Mouse (Mus musculus) olfactory bulb, adult 2 months (tissue): ENCODE measurements around the gene Hexim2. TPM values are rescaled to one million over a fixed set of nuclear protein-coding genes. Genes with fewer than 3 reads are reported as not detected.

ENCODE experiments used
- H3K27ac ChIP-seq: fragments of 200-500 bp; 2 replicates; pipeline ENCODE4 v1.5.1; 2012; ENCODE audit warnings: low read depth, low read length; ENCODE audit not compliant: insufficient read depth
- H3K4me1 ChIP-seq: fragments of 200-500 bp; 2 replicates; pipeline ENCODE4 v1.6.1; 2012; ENCODE audit warnings: low read length; ENCODE audit not compliant: control insufficient read depth, insufficient read depth
- H3K4me3 ChIP-seq: fragments of 200-500 bp; 2 replicates; pipeline ENCODE4 v1.5.1; 2012; ENCODE audit warnings: mild to moderate bottlenecking, low read depth, low read length, moderate library complexity; ENCODE audit not compliant: insufficient read depth
- CTCF ChIP-seq: fragments of 200-500 bp; IDR thresholded peaks from 2 replicates; pipeline ENCODE4 v1.5.1; 2012; ENCODE audit warnings: low read depth, mild to moderate bottlenecking, low read length, moderate library complexity; ENCODE audit not compliant: insufficient read depth
- POLR2A ChIP-seq: fragments of 200-500 bp; IDR thresholded peaks from 2 replicates; pipeline ENCODE4 v1.6.1; 2012; ENCODE audit warnings: mild to moderate bottlenecking, low read depth, low read length, moderate library complexity; ENCODE audit not compliant: insufficient read depth
- WGBS: fragments of 180-500 bp; shearing (Covaris S2); methylation state at CpG from one replicate; pipeline ENCODE4 v1.1.7; 2018; 5-methylcytosine and 5-hydroxymethylcytosine counted together
- polyA plus RNA-seq: library from polyadenylated mRNA; stranded (reverse); fragments of >200 nt; gene quantifications from 2 replicates; pipeline ENCODE4 v1.2.4, GENCODE M21; 2012; ENCODE audit warnings: low replicate concordance; ENCODE audit not compliant: missing spikeins, insufficient read depth, insufficient read length

Hexim2 gene
- polyA plus RNA-seq, 1 experiment: not detected

- Histone ChIP-seq H3K4me1 (peaks cover 28% of the 10 kb centered on the region), H3K27ac (no peak overlapping the region), H3K4me3 (peak overlapping the region; percentile 79)
- WGBS: 38% methylated on average over 3 of the region's 3 CpGs
- TF ChIP-seq CTCF: no peak
- no peak for TF ChIP-seq POLR2A
These were observed 37.9 kb downstream of the Hexim2 start for GRCm38 (mm10) chr11:103170111-103170493.

GRCm38 (mm10) chr11:103170494-103171285 lies 38.5 kb downstream of the Hexim2 start, which contains the start of gene Fmnl1:
TSS of gene Fmnl1 (plus strand) at chr11:103171107.
- Histone ChIP-seq H3K4me3 (peak within 1 kb of the TSS; percentile 79), H3K4me1 (peaks cover 29% of the 10 kb centered on the region), H3K27ac (no peak within 1 kb of the TSS)
- WGBS: 1% methylated on average over 77 of the region's 84 CpGs
- no peak for TF ChIP-seq CTCF
- TF ChIP-seq POLR2A: no peak

- Histone ChIP-seq H3K4me1 (peaks cover 31% of the 10 kb centered on the region), H3K4me3 (peak overlapping the region; percentile 79), H3K27ac (no peak overlapping the region)
- 2% methylated on average over 23 of the region's 23 CpGs for WGBS
- TF ChIP-seq POLR2A (no peak), CTCF (no peak)
These were observed 39.0 kb downstream of the Hexim2 start for GRCm38 (mm10) chr11:103171286-103171620.

GRCm38 (mm10) chr11:103171703-103172391 lies 39.6 kb downstream of the Hexim2 start:
- 52% methylated on average over 9 of the region's 9 CpGs for WGBS
- no peak for TF ChIP-seq CTCF
- no peak for TF ChIP-seq POLR2A
- no peak overlapping the region for H3K27ac ChIP-seq
- peak overlapping the region; percentile 79 for H3K4me3 ChIP-seq
- peaks cover 31% of the 10 kb centered on the region for H3K4me1 ChIP-seq

GRCm38 (mm10) chr11:103172392-103173040 lies 40.3 kb downstream of the Hexim2 start:
- TF ChIP-seq CTCF (no peak), POLR2A (no peak)
- Histone ChIP-seq H3K27ac (no peak overlapping the region), H3K4me1 (peaks cover 31% of the 10 kb centered on the region), H3K4me3 (peak overlapping the region; percentile 79)
- 78% methylated on average over 6 of the region's 6 CpGs for WGBS

- no peak overlapping the region for H3K27ac ChIP-seq
- 87% methylated on average over 7 of the region's 7 CpGs for WGBS
- no peak overlapping the region for H3K4me3 ChIP-seq
- peaks cover 31% of the 10 kb centered on the region for H3K4me1 ChIP-seq
- TF ChIP-seq POLR2A (no peak), CTCF (no peak)
These were observed 41.0 kb downstream of the Hexim2 start for GRCm38 (mm10) chr11:103173041-103173770.

GRCm38 (mm10) chr11:103173771-103174344 lies 41.6 kb downstream of the Hexim2 start:
- WGBS: 95% methylated on average over 11 of the region's 11 CpGs
- Histone ChIP-seq H3K4me1 (peaks cover 31% of the 10 kb centered on the region), H3K4me3 (no peak overlapping the region), H3K27ac (no peak overlapping the region)
- TF ChIP-seq CTCF (no peak), POLR2A (no peak)

- Histone ChIP-seq H3K4me3 (no peak overlapping the region), H3K27ac (no peak overlapping the region), H3K4me1 (peaks cover 28% of the 10 kb centered on the region)
- WGBS: 87% methylated on average over 5 of the region's 5 CpGs
- TF ChIP-seq POLR2A: no peak
- no peak for TF ChIP-seq CTCF
These were observed 42.2 kb downstream of the Hexim2 start for GRCm38 (mm10) chr11:103174411-103174832.

GRCm38 (mm10) chr11:103174891-103175391 lies 42.7 kb downstream of the Hexim2 start:
- H3K4me1 ChIP-seq: peaks cover 28% of the 10 kb centered on the region
- 62% methylated on average over 8 of the region's 8 CpGs for WGBS
- H3K4me3 ChIP-seq: no peak overlapping the region
- no peak overlapping the region for H3K27ac ChIP-seq
- TF ChIP-seq POLR2A (no peak), CTCF (no peak)
